Mouse (Mus musculus): ENCODE results near the gene Zfyve28. TPM values are rescaled to one million over a fixed set of nuclear protein-coding genes. Genes with fewer than 3 reads are reported as not detected.

Zfyve28 gene
- total and polyA plus RNA-seq, 3 experiments: 0.12 to 0.14 TPM; not detected in 1

GRCm38 (mm10) chr5:34250090-34250489 lies 38.2 kb downstream of the Zfyve28 start:
- Histone ChIP-seq H3K4me1 (ENCODE audit: control insufficient read depth in 1 of 2, insufficient read depth in 2 of 2, low read length in 2 of 2) (no peaks in the 10 kb centered on the region), H3K79me2 (ENCODE audit: control insufficient read depth, insufficient read depth, low read length, poor library complexity) (no peaks in the 10 kb centered on the region), H3K27ac (ENCODE audit: control insufficient read depth, low read depth, low read length) (no peak overlapping the region), H3K36me3 (ENCODE audit: control insufficient read depth in 1 of 2, insufficient read depth in 2 of 2, low read length in 2 of 2) (no peaks in the 10 kb centered on the region), H3K9ac (ENCODE audit: control insufficient read depth, low read depth, low read length, poor library complexity, severe bottlenecking) (no peak overlapping the region), H3K4me3 (ENCODE audit: control insufficient read depth in 1 of 2, insufficient read depth in 1 of 2, low read depth in 2 of 2, low read length in 2 of 2) (no peak overlapping the region), H3K27me3 (ENCODE audit: control insufficient read depth in 1 of 2, insufficient read depth in 2 of 2, low read length in 2 of 2) (peaks cover 8 to 18% of the 10 kb centered on the region in 2 experiments), H3K9me3 (replicated peaks; ENCODE audit: insufficient read depth, low read length) (no peaks in the 10 kb centered on the region)
- DNase-seq (ENCODE audit: low read depth, low spot score): no peak
- no peak for TF ChIP-seq EP300 (IDR thresholded peaks at IDR 0.05; ENCODE audit: low read depth in 1 of 2, low read length in 2 of 2)
- no peak for TF ChIP-seq ETS1 (IDR thresholded peaks at IDR 0.05; ENCODE audit: low read depth, low read length)

GRCm38 (mm10) chr5:34249132-34249531 lies 39.1 kb downstream of the Zfyve28 start:
- TF ChIP-seq CTCF (IDR thresholded peaks at IDR 0.05 in 2 of 3, conservative IDR thresholded peaks at IDR 0.05 in 1 of 3; ENCODE audit: control insufficient read depth in 1 of 3, insufficient read depth in 1 of 3, low read depth in 2 of 3, low read length in 3 of 3, poor library complexity in 1 of 3, severe bottlenecking in 1 of 3) (no peak), ZMIZ1 (IDR thresholded peaks at IDR 0.05; ENCODE audit: low read depth, low read length) (no peak), MAZ (IDR thresholded peaks at IDR 0.05; ENCODE audit: low read depth, low read length) (no peak), USF2 (IDR thresholded peaks at IDR 0.05; ENCODE audit: borderline replicate concordance in 1 of 2, insufficient read depth in 1 of 2, low read depth in 1 of 2, low read length in 2 of 2) (no peak)
- no peak for DNase-seq (ENCODE audit: low read depth, low spot score)
- Histone ChIP-seq H3K79me2 (ENCODE audit: control insufficient read depth, insufficient read depth, low read length, poor library complexity) (no peaks in the 10 kb centered on the region), H3K4me3 (ENCODE audit: control insufficient read depth in 1 of 2, insufficient read depth in 1 of 2, low read depth in 2 of 2, low read length in 2 of 2) (no peak overlapping the region), H3K9ac (ENCODE audit: control insufficient read depth, low read depth, low read length, poor library complexity, severe bottlenecking) (no peak overlapping the region), H3K27ac (ENCODE audit: control insufficient read depth, low read depth, low read length) (no peak overlapping the region), H3K27me3 (ENCODE audit: control insufficient read depth in 1 of 2, insufficient read depth in 2 of 2, low read length in 2 of 2) (peaks cover 6 to 16% of the 10 kb centered on the region in 2 experiments), H3K36me3 (ENCODE audit: control insufficient read depth in 1 of 2, insufficient read depth in 2 of 2, low read length in 2 of 2) (no peaks in the 10 kb centered on the region), H3K4me1 (ENCODE audit: control insufficient read depth in 1 of 2, insufficient read depth in 2 of 2, low read length in 2 of 2) (no peaks in the 10 kb centered on the region), H3K9me3 (replicated peaks; ENCODE audit: insufficient read depth, low read length) (no peaks in the 10 kb centered on the region)

GRCm38 (mm10) chr5:34246443-34246842 lies 41.8 kb downstream of the Zfyve28 start:
- Histone ChIP-seq H3K4me1 (ENCODE audit: control insufficient read depth in 1 of 2, insufficient read depth in 2 of 2, low read length in 2 of 2) (no peaks in the 10 kb centered on the region), H3K9me3 (replicated peaks; ENCODE audit: insufficient read depth, low read length) (no peaks in the 10 kb centered on the region), H3K79me2 (ENCODE audit: control insufficient read depth, insufficient read depth, low read length, poor library complexity) (no peaks in the 10 kb centered on the region), H3K27ac (ENCODE audit: control insufficient read depth, low read depth, low read length) (no peak overlapping the region), H3K4me3 (ENCODE audit: control insufficient read depth in 1 of 2, insufficient read depth in 1 of 2, low read depth in 2 of 2, low read length in 2 of 2) (no peak overlapping the region), H3K27me3 (ENCODE audit: control insufficient read depth in 1 of 2, insufficient read depth in 2 of 2, low read length in 2 of 2) (peaks cover 5% of the 10 kb centered on the region in 2 experiments), H3K9ac (ENCODE audit: control insufficient read depth, low read depth, low read length, poor library complexity, severe bottlenecking) (no peak overlapping the region), H3K36me3 (ENCODE audit: control insufficient read depth in 1 of 2, insufficient read depth in 2 of 2, low read length in 2 of 2) (no peaks in the 10 kb centered on the region)
- TF ChIP-seq SMC3 (IDR thresholded peaks at IDR 0.05; ENCODE audit: low read depth, low read length): no peak
- TF ChIP-seq MAFK (IDR thresholded peaks at IDR 0.05; ENCODE audit: borderline replicate concordance, low read depth, low read length): no peak
- TF ChIP-seq NELFE (IDR thresholded peaks at IDR 0.05; ENCODE audit: low read depth, low read length): no peak
- TF ChIP-seq ZKSCAN1 (IDR thresholded peaks at IDR 0.05; ENCODE audit: low read depth, low read length): no peak
- no peak for TF ChIP-seq RAD21 (IDR thresholded peaks at IDR 0.05; ENCODE audit: low read depth, low read length)
- TF ChIP-seq POLR2AphosphoS2 (IDR thresholded peaks at IDR 0.05; ENCODE audit: low read length): no peak
- no peak for TF ChIP-seq CHD1 (IDR thresholded peaks at IDR 0.05; ENCODE audit: low read depth, low read length)
- TF ChIP-seq RCOR1 (IDR thresholded peaks at IDR 0.05; ENCODE audit: low read depth, low read length): no peak
- no peak for DNase-seq (ENCODE audit: low read depth, low spot score)

Measured in MEL (cell line).